Mouse (Mus musculus) heart, postnatal 25 days (tissue): ENCODE measurements around the gene Tmsb15b2. TPM values are rescaled to one million over a fixed set of nuclear protein-coding genes. Genes with fewer than 3 reads are reported as not detected.

ENCODE experiments used
- total RNA-seq, 2 experiments: library from RNA; stranded (reverse); gene quantifications; 2 replicates each; pipeline ENCODE4 v1.2.3; 2021

Gene Tmsb15b2
- total RNA-seq, 2 experiments from 2014 or later, result 2.9 TPM; not detected in 1

Other genes with a start within 250 kb of the Tmsb15b2 start
- 100 to 1,000 TPM in 1 of 2 experiments, 10 to 100 TPM in 1; 89.8 to 107 TPM for gene Morf4l2, start 231.8 kb downstream of the Tmsb15b2 start, total RNA-seq
- not detected for gene Glra4, start 195.4 kb downstream of the Tmsb15b2 start, total RNA-seq
- 1 to 10 TPM; 3.0 to 3.6 TPM for gene Plp1, start 152.8 kb downstream of the Tmsb15b2 start, total RNA-seq
- gene Rab9b, start 106.7 kb downstream of the Tmsb15b2 start, total RNA-seq, result under 1 TPM; 0.08 to 0.20 TPM
- not detected for gene H2bfm, start 48.2 kb downstream of the Tmsb15b2 start, total RNA-seq
- not detected for gene Tmsb15l, start 1.4 kb upstream of the Tmsb15b2 start, total RNA-seq
- 1 to 10 TPM in 1 of 2 experiments, not detected in 1; 1.2 TPM for gene Tmsb15b1, start 1.4 kb upstream of the Tmsb15b2 start, total RNA-seq
- not detected for gene Zcchc18, start 17.7 kb upstream of the Tmsb15b2 start, total RNA-seq
- 1 to 10 TPM; 2.3 to 4.7 TPM for gene Slc25a53, start 62.8 kb upstream of the Tmsb15b2 start, total RNA-seq
- 1 to 10 TPM; 4.1 to 4.4 TPM for gene Fam199x, start 74.1 kb upstream of the Tmsb15b2 start, total RNA-seq
- not detected for gene Esx1, start 146.6 kb upstream of the Tmsb15b2 start, total RNA-seq